Mouse (Mus musculus): ENCODE results near the gene Nsun6. TPM values are rescaled to one million over a fixed set of nuclear protein-coding genes. Genes with fewer than 3 reads are reported as not detected.

The Nsun6 gene
- polyA plus RNA-seq, 1 experiment from 2014 or later, result 10.1 TPM

DNA sequence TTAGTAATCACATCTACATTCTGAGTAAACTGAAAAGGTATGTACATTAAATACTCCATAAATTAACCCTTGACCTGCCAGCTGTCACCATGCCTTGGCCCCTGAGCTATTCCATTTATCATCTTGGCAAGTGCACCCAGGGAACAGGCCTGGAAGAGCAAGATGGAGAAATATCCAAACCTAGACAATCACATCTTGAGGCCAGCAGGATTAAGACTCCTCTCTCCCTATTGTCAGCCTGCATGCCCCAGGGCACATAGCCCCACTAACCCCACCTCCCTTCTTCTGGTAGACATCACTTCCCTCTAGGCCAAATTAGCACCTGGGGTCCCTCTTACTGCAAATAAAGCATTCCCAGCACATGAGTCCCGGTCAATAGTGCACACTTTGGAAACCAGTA is 27.1 kb downstream of the Nsun6 start:
- whole genome bisulfite sequencing, result 100% methylated on average over 1 of the region's 1 CpGs
- no peak overlapping the region for H3K4me3 ChIP-seq (ENCODE audit: low read depth, low read length)
- no peaks in the 10 kb centered on the region for H3K4me1 ChIP-seq (replicated peaks; ENCODE audit: control insufficient read depth, insufficient read depth, low read length)
- no peaks in the 10 kb centered on the region for H3K36me3 ChIP-seq (ENCODE audit: control insufficient read depth, insufficient read depth, low read length)
- H3K27ac ChIP-seq (ENCODE audit: low read depth), result no peak overlapping the region
- no peak overlapping the region for H3K9ac ChIP-seq (ENCODE audit: low read length)
- no peak overlapping the region for H3K4me2 ChIP-seq (ENCODE audit: low read length)
- no peaks in the 10 kb centered on the region for H3K9me3 ChIP-seq (ENCODE audit: control insufficient read depth, low read length)
- H3K27me3 ChIP-seq (replicated peaks; ENCODE audit: control insufficient read depth, insufficient read depth, low read length), result no peaks in the 10 kb centered on the region
- DNase-seq (ENCODE audit: low spot score) (no peak), ATAC-seq (replicated peaks; ENCODE audit: low FRiP score, low TSS enrichment, low read depth) (no peak)

DNA sequence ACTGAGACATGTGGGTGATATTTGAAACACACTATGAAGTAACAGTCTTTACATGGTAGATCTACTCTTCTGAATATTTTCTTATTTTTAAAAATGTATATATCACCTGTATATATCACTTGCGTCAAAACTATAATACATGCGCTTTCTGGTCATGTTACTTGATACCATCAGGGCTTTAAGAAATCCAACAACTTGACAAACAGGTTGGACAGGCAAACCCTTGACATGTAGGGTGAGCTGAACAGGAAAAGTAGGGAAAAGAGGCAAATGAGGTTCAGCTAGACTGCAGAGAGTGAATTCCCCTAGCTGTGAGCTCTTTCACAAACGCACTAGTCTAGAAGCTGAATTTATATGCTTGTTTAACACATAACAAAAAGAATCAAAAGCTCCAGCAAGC is 28.1 kb downstream of the Nsun6 start:
- no peak overlapping the region for H3K27ac ChIP-seq (ENCODE audit: low read depth)
- H3K27me3 ChIP-seq (replicated peaks; ENCODE audit: control insufficient read depth, insufficient read depth, low read length), result no peaks in the 10 kb centered on the region
- H3K9ac ChIP-seq (ENCODE audit: low read length), result no peak overlapping the region
- DNase-seq (ENCODE audit: low spot score) (no peak), ATAC-seq (replicated peaks; ENCODE audit: low FRiP score, low TSS enrichment, low read depth) (no peak)
- WGBS, result 93% methylated on average over 3 of the region's 3 CpGs
- no peaks in the 10 kb centered on the region for H3K4me1 ChIP-seq (replicated peaks; ENCODE audit: control insufficient read depth, insufficient read depth, low read length)
- H3K4me2 ChIP-seq (ENCODE audit: low read length), result no peak overlapping the region
- no peak overlapping the region for H3K4me3 ChIP-seq (ENCODE audit: low read depth, low read length)
- H3K36me3 ChIP-seq (ENCODE audit: control insufficient read depth, insufficient read depth, low read length), result no peaks in the 10 kb centered on the region
- H3K9me3 ChIP-seq (ENCODE audit: control insufficient read depth, low read length), result no peaks in the 10 kb centered on the region

GRCm38 (mm10) chr2:15008072-15008471 is 46.8 kb downstream of the Nsun6 start:
- DNase-seq (ENCODE audit: low spot score), result no peak
- Histone ChIP-seq H3K9ac (ENCODE audit: low read length) (no peak overlapping the region), H3K27me3 (replicated peaks; ENCODE audit: control insufficient read depth, insufficient read depth, low read length) (no peaks in the 10 kb centered on the region), H3K9me3 (ENCODE audit: control insufficient read depth, low read length) (no peaks in the 10 kb centered on the region), H3K36me3 (ENCODE audit: control insufficient read depth, insufficient read depth, low read length) (peaks cover 5% of the 10 kb centered on the region; the same call in 1 of the 2 replicates), H3K4me1 (replicated peaks; ENCODE audit: control insufficient read depth, insufficient read depth, low read length) (no peaks in the 10 kb centered on the region), H3K4me3 (ENCODE audit: low read depth, low read length) (no peak overlapping the region), H3K4me2 (ENCODE audit: low read length) (no peak overlapping the region), H3K27ac (ENCODE audit: low read depth) (no peak overlapping the region)
- 100% methylated on average over 1 of the region's 1 CpGs for WGBS
- ATAC-seq (replicated peaks; ENCODE audit: low FRiP score, low TSS enrichment, low read depth), result no peak

- peaks cover 5% of the 10 kb centered on the region; the same call in 1 of the 2 replicates for H3K36me3 ChIP-seq (ENCODE audit: control insufficient read depth, insufficient read depth, low read length)
- H3K4me3 ChIP-seq (ENCODE audit: low read depth, low read length), result no peak overlapping the region
- H3K9me3 ChIP-seq (ENCODE audit: control insufficient read depth, low read length), result no peaks in the 10 kb centered on the region
- no peak for ATAC-seq (replicated peaks; ENCODE audit: low FRiP score, low TSS enrichment, low read depth)
- 87% methylated on average over 3 of the region's 3 CpGs for WGBS
- no peak overlapping the region for H3K4me2 ChIP-seq (ENCODE audit: low read length)
- no peaks in the 10 kb centered on the region for H3K27me3 ChIP-seq (replicated peaks; ENCODE audit: control insufficient read depth, insufficient read depth, low read length)
- H3K4me1 ChIP-seq (replicated peaks; ENCODE audit: control insufficient read depth, insufficient read depth, low read length), result no peaks in the 10 kb centered on the region
- no peak overlapping the region for H3K27ac ChIP-seq (ENCODE audit: low read depth)
- no peak for DNase-seq (ENCODE audit: low spot score)
- no peak overlapping the region for H3K9ac ChIP-seq (ENCODE audit: low read length)
Observed at GRCm38 (mm10) chr2:15007531-15007930, 47.3 kb downstream of the Nsun6 start.

- no peak overlapping the region for H3K4me3 ChIP-seq (ENCODE audit: low read depth, low read length)
- ATAC-seq (replicated peaks; ENCODE audit: low FRiP score, low TSS enrichment, low read depth) (no peak), DNase-seq (ENCODE audit: low spot score) (no peak)
- no peaks in the 10 kb centered on the region for H3K36me3 ChIP-seq (ENCODE audit: control insufficient read depth, insufficient read depth, low read length)
- no peaks in the 10 kb centered on the region for H3K9me3 ChIP-seq (ENCODE audit: control insufficient read depth, low read length)
- 82% methylated on average over 5 of the region's 5 CpGs for whole genome bisulfite sequencing
- no peak overlapping the region for H3K27ac ChIP-seq (ENCODE audit: low read depth)
- H3K4me1 ChIP-seq (replicated peaks; ENCODE audit: control insufficient read depth, insufficient read depth, low read length), result no peaks in the 10 kb centered on the region
- no peak overlapping the region for H3K4me2 ChIP-seq (ENCODE audit: low read length)
- no peak overlapping the region for H3K9ac ChIP-seq (ENCODE audit: low read length)
- no peaks in the 10 kb centered on the region for H3K27me3 ChIP-seq (replicated peaks; ENCODE audit: control insufficient read depth, insufficient read depth, low read length)
Observed at GRCm38 (mm10) chr2:14997836-14998235, 57.0 kb downstream of the Nsun6 start.

GRCm38 (mm10) chr2:14996036-14996435 is 58.8 kb downstream of the Nsun6 start:
- Histone ChIP-seq H3K9me3 (ENCODE audit: control insufficient read depth, low read length) (no peaks in the 10 kb centered on the region), H3K4me1 (replicated peaks; ENCODE audit: control insufficient read depth, insufficient read depth, low read length) (no peaks in the 10 kb centered on the region), H3K36me3 (ENCODE audit: control insufficient read depth, insufficient read depth, low read length) (no peaks in the 10 kb centered on the region), H3K9ac (ENCODE audit: low read length) (no peak overlapping the region), H3K4me2 (ENCODE audit: low read length) (no peak overlapping the region), H3K4me3 (ENCODE audit: low read depth, low read length) (no peak overlapping the region), H3K27me3 (replicated peaks; ENCODE audit: control insufficient read depth, insufficient read depth, low read length) (no peaks in the 10 kb centered on the region), H3K27ac (ENCODE audit: low read depth) (no peak overlapping the region)
- WGBS, result 87% methylated on average over 4 of the region's 4 CpGs
- DNase-seq (ENCODE audit: low spot score), result no peak
- ATAC-seq (replicated peaks; ENCODE audit: low FRiP score, low TSS enrichment, low read depth), result no peak

GRCm38 (mm10) chr2:14992531-14992930 is 62.3 kb downstream of the Nsun6 start:
- H3K36me3 ChIP-seq (ENCODE audit: control insufficient read depth, insufficient read depth, low read length), result no peaks in the 10 kb centered on the region
- H3K27ac ChIP-seq (ENCODE audit: low read depth), result no peak overlapping the region
- no peaks in the 10 kb centered on the region for H3K27me3 ChIP-seq (replicated peaks; ENCODE audit: control insufficient read depth, insufficient read depth, low read length)
- no peak overlapping the region for H3K9ac ChIP-seq (ENCODE audit: low read length)
- no peak for DNase-seq (ENCODE audit: low spot score)
- H3K4me2 ChIP-seq (ENCODE audit: low read length), result no peak overlapping the region
- H3K9me3 ChIP-seq (ENCODE audit: control insufficient read depth, low read length), result no peaks in the 10 kb centered on the region
- no peaks in the 10 kb centered on the region for H3K4me1 ChIP-seq (replicated peaks; ENCODE audit: control insufficient read depth, insufficient read depth, low read length)
- no peak overlapping the region for H3K4me3 ChIP-seq (ENCODE audit: low read depth, low read length)
- ATAC-seq (replicated peaks; ENCODE audit: low FRiP score, low TSS enrichment, low read depth), result no peak
- 95% methylated on average over 4 of the region's 4 CpGs for WGBS

GRCm38 (mm10) chr2:14989350-14989749 is 65.5 kb downstream of the Nsun6 start:
- Histone ChIP-seq H3K27ac (ENCODE audit: low read depth) (no peak overlapping the region), H3K4me3 (ENCODE audit: low read depth, low read length) (no peak overlapping the region), H3K4me2 (ENCODE audit: low read length) (no peak overlapping the region), H3K4me1 (replicated peaks; ENCODE audit: control insufficient read depth, insufficient read depth, low read length) (no peaks in the 10 kb centered on the region), H3K9ac (ENCODE audit: low read length) (no peak overlapping the region), H3K36me3 (ENCODE audit: control insufficient read depth, insufficient read depth, low read length) (no peaks in the 10 kb centered on the region), H3K9me3 (ENCODE audit: control insufficient read depth, low read length) (no peaks in the 10 kb centered on the region), H3K27me3 (replicated peaks; ENCODE audit: control insufficient read depth, insufficient read depth, low read length) (no peaks in the 10 kb centered on the region)
- ATAC-seq (replicated peaks; ENCODE audit: low FRiP score, low TSS enrichment, low read depth) (no peak), DNase-seq (ENCODE audit: low spot score) (no peak)
- WGBS, result 82% methylated on average over 4 of the region's 4 CpGs

DNA sequence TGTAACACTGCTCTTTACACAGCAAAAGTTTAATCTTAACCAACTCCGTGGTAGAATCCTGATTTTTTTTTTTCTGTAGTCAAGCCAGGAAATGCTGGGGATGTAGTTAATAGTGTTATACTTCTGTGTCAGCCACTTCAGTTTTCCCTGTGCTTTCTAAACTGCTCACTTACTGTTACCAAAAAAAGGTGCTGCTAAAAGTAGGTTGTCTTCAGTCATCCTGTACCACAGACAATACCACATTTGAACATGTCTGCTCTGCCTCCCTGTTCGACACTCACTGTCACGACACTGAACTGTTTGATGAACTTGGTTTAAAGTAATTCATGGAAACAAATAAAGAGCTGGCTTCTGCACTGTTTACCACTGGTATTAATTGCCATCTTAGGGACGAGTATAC is 66.4 kb downstream of the Nsun6 start:
- Histone ChIP-seq H3K4me3 (ENCODE audit: low read depth, low read length) (no peak overlapping the region), H3K4me2 (ENCODE audit: low read length) (no peak overlapping the region), H3K9ac (ENCODE audit: low read length) (no peak overlapping the region), H3K9me3 (ENCODE audit: control insufficient read depth, low read length) (no peaks in the 10 kb centered on the region), H3K27me3 (replicated peaks; ENCODE audit: control insufficient read depth, insufficient read depth, low read length) (no peaks in the 10 kb centered on the region), H3K4me1 (replicated peaks; ENCODE audit: control insufficient read depth, insufficient read depth, low read length) (no peaks in the 10 kb centered on the region), H3K36me3 (ENCODE audit: control insufficient read depth, insufficient read depth, low read length) (no peaks in the 10 kb centered on the region), H3K27ac (ENCODE audit: low read depth) (no peak overlapping the region)
- 86% methylated on average over 4 of the region's 4 CpGs for WGBS
- DNase-seq (ENCODE audit: low spot score) (no peak), ATAC-seq (replicated peaks; ENCODE audit: low FRiP score, low TSS enrichment, low read depth) (no peak)

Data from intestine, embryonic 14.5 days (tissue).